Mouse (Mus musculus): ENCODE measurements around the gene Fam170b. TPM values are rescaled to one million over a fixed set of nuclear protein-coding genes. Genes with fewer than 3 reads are reported as not detected.

Fam170b gene
- polyA plus RNA-seq (2012; rRNA removed): not detected in 2 replicates

GRCm38 (mm10) chr14:32833847-32834246, at the start of gene Fam170b:
TSS of gene Fam170b (plus strand) at chr14:32833962.
- WGBS: 82% methylated on average over 8 of the region's 8 CpGs
- H3K36me3 ChIP-seq (ENCODE audit: control insufficient read depth, insufficient read depth, low read length): no peaks in the 10 kb centered on the region
- no peak for TF ChIP-seq POLR2A (IDR thresholded peaks at IDR 0.05; ENCODE audit: control insufficient read depth, extremely low read depth, insufficient read depth, low read length, poor library complexity)
- no peak for TF ChIP-seq CTCF (IDR thresholded peaks at IDR 0.05; ENCODE audit: borderline replicate concordance, control insufficient read depth, extremely low read depth, insufficient read depth, low read length, poor library complexity)
- H3K4me3 ChIP-seq (ENCODE audit: control insufficient read depth, insufficient read depth, low read length): no peak within 1 kb of the TSS
- no peak for DNase-seq
- no peak within 1 kb of the TSS for H3K27ac ChIP-seq (ENCODE audit: control insufficient read depth, insufficient read depth, low read length)
- no peaks in the 10 kb centered on the region for H3K27me3 ChIP-seq (ENCODE audit: control insufficient read depth, insufficient read depth, low read length)
- no peaks in the 10 kb centered on the region for H3K4me1 ChIP-seq (replicated peaks; ENCODE audit: control insufficient read depth, insufficient read depth, low read length)

GRCm38 (mm10) chr14:32784130-32784747, 49.5 kb upstream of the Fam170b start:
- Histone ChIP-seq H3K4me1 (replicated peaks; ENCODE audit: control insufficient read depth, insufficient read depth, low read length) (peaks cover 10% of the 10 kb centered on the region), H3K4me3 (ENCODE audit: control insufficient read depth, insufficient read depth, low read length) (no peak overlapping the region), H3K36me3 (ENCODE audit: control insufficient read depth, insufficient read depth, low read length) (no peaks in the 10 kb centered on the region), H3K27ac (ENCODE audit: control insufficient read depth, insufficient read depth, low read length) (no peak overlapping the region), H3K27me3 (ENCODE audit: control insufficient read depth, insufficient read depth, low read length) (no peaks in the 10 kb centered on the region)
- TF ChIP-seq CTCF (IDR thresholded peaks at IDR 0.05; ENCODE audit: borderline replicate concordance, control insufficient read depth, extremely low read depth, insufficient read depth, low read length, poor library complexity): no peak
- TF ChIP-seq POLR2A (IDR thresholded peaks at IDR 0.05; ENCODE audit: control insufficient read depth, extremely low read depth, insufficient read depth, low read length, poor library complexity): no peak
- WGBS: 5% methylated on average over 12 of the region's 12 CpGs
- DNase-seq: no peak

GRCm38 (mm10) chr14:32784748-32785134, 49.0 kb upstream of the Fam170b start:
- Histone ChIP-seq H3K27me3 (ENCODE audit: control insufficient read depth, insufficient read depth, low read length) (no peaks in the 10 kb centered on the region), H3K4me1 (replicated peaks; ENCODE audit: control insufficient read depth, insufficient read depth, low read length) (peaks cover 10% of the 10 kb centered on the region), H3K36me3 (ENCODE audit: control insufficient read depth, insufficient read depth, low read length) (no peaks in the 10 kb centered on the region), H3K4me3 (ENCODE audit: control insufficient read depth, insufficient read depth, low read length) (no peak overlapping the region), H3K27ac (ENCODE audit: control insufficient read depth, insufficient read depth, low read length) (no peak overlapping the region)
- no peak for DNase-seq
- TF ChIP-seq CTCF (IDR thresholded peaks at IDR 0.05; ENCODE audit: borderline replicate concordance, control insufficient read depth, extremely low read depth, insufficient read depth, low read length, poor library complexity) (no peak), POLR2A (IDR thresholded peaks at IDR 0.05; ENCODE audit: control insufficient read depth, extremely low read depth, insufficient read depth, low read length, poor library complexity) (no peak)
- WGBS: 37% methylated on average over 4 of the region's 4 CpGs

- Histone ChIP-seq H3K4me1 (replicated peaks; ENCODE audit: control insufficient read depth, insufficient read depth, low read length) (peaks cover 10% of the 10 kb centered on the region), H3K36me3 (ENCODE audit: control insufficient read depth, insufficient read depth, low read length) (no peaks in the 10 kb centered on the region), H3K27me3 (ENCODE audit: control insufficient read depth, insufficient read depth, low read length) (no peaks in the 10 kb centered on the region), H3K27ac (ENCODE audit: control insufficient read depth, insufficient read depth, low read length) (no peak within 1 kb of the TSS), H3K4me3 (ENCODE audit: control insufficient read depth, insufficient read depth, low read length) (no peak within 1 kb of the TSS)
- no peak for DNase-seq
- TF ChIP-seq POLR2A (IDR thresholded peaks at IDR 0.05; ENCODE audit: control insufficient read depth, extremely low read depth, insufficient read depth, low read length, poor library complexity) (no peak), CTCF (IDR thresholded peaks at IDR 0.05; ENCODE audit: borderline replicate concordance, control insufficient read depth, extremely low read depth, insufficient read depth, low read length, poor library complexity) (no peak)
- WGBS: 7% methylated on average over 3 of the region's 3 CpGs
Measured at GRCm38 (mm10) chr14:32785556-32786130, 48.1 kb upstream of the Fam170b start, which contains the start of gene Tmem273. TSS of gene Tmem273 (plus strand) at chr14:32785963.

- DNase-seq: no peak
- 42% methylated on average over 5 of the region's 5 CpGs for WGBS
- Histone ChIP-seq H3K27me3 (ENCODE audit: control insufficient read depth, insufficient read depth, low read length) (no peaks in the 10 kb centered on the region), H3K4me1 (replicated peaks; ENCODE audit: control insufficient read depth, insufficient read depth, low read length) (peaks cover 10% of the 10 kb centered on the region), H3K27ac (ENCODE audit: control insufficient read depth, insufficient read depth, low read length) (no peak overlapping the region), H3K36me3 (ENCODE audit: control insufficient read depth, insufficient read depth, low read length) (no peaks in the 10 kb centered on the region), H3K4me3 (ENCODE audit: control insufficient read depth, insufficient read depth, low read length) (no peak overlapping the region)
- TF ChIP-seq CTCF (IDR thresholded peaks at IDR 0.05; ENCODE audit: borderline replicate concordance, control insufficient read depth, extremely low read depth, insufficient read depth, low read length, poor library complexity) (no peak), POLR2A (IDR thresholded peaks at IDR 0.05; ENCODE audit: control insufficient read depth, extremely low read depth, insufficient read depth, low read length, poor library complexity) (no peak)
Measured at GRCm38 (mm10) chr14:32787691-32788090, 46.1 kb upstream of the Fam170b start.

GRCm38 (mm10) chr14:32796375-32796774, 37.4 kb upstream of the Fam170b start:
- DNase-seq: no peak
- no peak for TF ChIP-seq CTCF (IDR thresholded peaks at IDR 0.05; ENCODE audit: borderline replicate concordance, control insufficient read depth, extremely low read depth, insufficient read depth, low read length, poor library complexity)
- no peak for TF ChIP-seq POLR2A (IDR thresholded peaks at IDR 0.05; ENCODE audit: control insufficient read depth, extremely low read depth, insufficient read depth, low read length, poor library complexity)
- H3K27ac ChIP-seq (ENCODE audit: control insufficient read depth, insufficient read depth, low read length): no peak overlapping the region
- no peaks in the 10 kb centered on the region for H3K27me3 ChIP-seq (ENCODE audit: control insufficient read depth, insufficient read depth, low read length)
- no peaks in the 10 kb centered on the region for H3K4me1 ChIP-seq (replicated peaks; ENCODE audit: control insufficient read depth, insufficient read depth, low read length)
- WGBS: 87% methylated on average over 8 of the region's 8 CpGs
- no peaks in the 10 kb centered on the region for H3K36me3 ChIP-seq (ENCODE audit: control insufficient read depth, insufficient read depth, low read length)
- no peak overlapping the region for H3K4me3 ChIP-seq (ENCODE audit: control insufficient read depth, insufficient read depth, low read length)

All from thymus, adult 2 months (tissue).